Mouse (Mus musculus): ENCODE measurements around the gene Mto1. TPM values are rescaled to one million over a fixed set of nuclear protein-coding genes. Genes with fewer than 3 reads are reported as not detected.
"Not testable (repeated sequence)": the region's sequence is repeated elsewhere in the genome, so short reads cannot be mapped to it uniquely, and the experiment has no call there.

Gene Mto1
- polyA plus RNA-seq, 1 experiment from 2014 or later: 27.0 TPM

GRCm38 (mm10) chr9:78473588-78473987 is 25.6 kb downstream of the Mto1 start:
- 84% methylated on average over 8 of the region's 8 CpGs for WGBS
- no peak overlapping the region for H3K9ac ChIP-seq (ENCODE audit: low read depth, low read length)
- no peaks in the 10 kb centered on the region for H3K9me3 ChIP-seq (ENCODE audit: control insufficient read depth, low read length)
- no peak for ATAC-seq
- H3K27ac ChIP-seq (ENCODE audit: low read length): no peak overlapping the region
- no peaks in the 10 kb centered on the region for H3K4me1 ChIP-seq (ENCODE audit: control insufficient read depth, insufficient read depth, low read length)
- H3K4me2 ChIP-seq (ENCODE audit: low read depth, low read length): no peak overlapping the region
- no peak overlapping the region for H3K4me3 ChIP-seq (ENCODE audit: low read length)
- H3K36me3 ChIP-seq (ENCODE audit: control insufficient read depth, insufficient read depth, low read length): peaks cover 9% of the 10 kb centered on the region; the same call in 1 of the 2 replicates
- H3K27me3 ChIP-seq (replicated peaks; ENCODE audit: control insufficient read depth, insufficient read depth, low read length): no peaks in the 10 kb centered on the region

GRCm38 (mm10) chr9:78474270-78474669 is 26.3 kb downstream of the Mto1 start:
- Histone ChIP-seq H3K27ac (ENCODE audit: low read length) (no peak overlapping the region), H3K4me3 (ENCODE audit: low read length) (no peak overlapping the region), H3K36me3 (ENCODE audit: control insufficient read depth, insufficient read depth, low read length) (peaks cover 9% of the 10 kb centered on the region; the same call in 1 of the 2 replicates), H3K27me3 (replicated peaks; ENCODE audit: control insufficient read depth, insufficient read depth, low read length) (no peaks in the 10 kb centered on the region), H3K4me2 (ENCODE audit: low read depth, low read length) (no peak overlapping the region), H3K4me1 (ENCODE audit: control insufficient read depth, insufficient read depth, low read length) (no peaks in the 10 kb centered on the region), H3K9ac (ENCODE audit: low read depth, low read length) (no peak overlapping the region), H3K9me3 (ENCODE audit: control insufficient read depth, low read length) (no peaks in the 10 kb centered on the region)
- WGBS: 69% methylated on average over 2 of the region's 2 CpGs
- ATAC-seq: no peak

GRCm38 (mm10) chr9:78474771-78475382 is 26.9 kb downstream of the Mto1 start:
- no peaks in the 10 kb centered on the region for H3K4me1 ChIP-seq (ENCODE audit: control insufficient read depth, insufficient read depth, low read length)
- H3K27ac ChIP-seq (ENCODE audit: low read length): no peak overlapping the region
- no peak overlapping the region for H3K4me3 ChIP-seq (ENCODE audit: low read length)
- peaks cover 9% of the 10 kb centered on the region; the same call in 1 of the 2 replicates for H3K36me3 ChIP-seq (ENCODE audit: control insufficient read depth, insufficient read depth, low read length)
- 82% methylated on average over 5 of the region's 5 CpGs for WGBS
- H3K27me3 ChIP-seq (replicated peaks; ENCODE audit: control insufficient read depth, insufficient read depth, low read length): no peaks in the 10 kb centered on the region
- H3K9me3 ChIP-seq (ENCODE audit: control insufficient read depth, low read length): no peaks in the 10 kb centered on the region
- H3K4me2 ChIP-seq (ENCODE audit: low read depth, low read length): no peak overlapping the region
- ATAC-seq: no peak
- no peak overlapping the region for H3K9ac ChIP-seq (ENCODE audit: low read depth, low read length)

DNA sequence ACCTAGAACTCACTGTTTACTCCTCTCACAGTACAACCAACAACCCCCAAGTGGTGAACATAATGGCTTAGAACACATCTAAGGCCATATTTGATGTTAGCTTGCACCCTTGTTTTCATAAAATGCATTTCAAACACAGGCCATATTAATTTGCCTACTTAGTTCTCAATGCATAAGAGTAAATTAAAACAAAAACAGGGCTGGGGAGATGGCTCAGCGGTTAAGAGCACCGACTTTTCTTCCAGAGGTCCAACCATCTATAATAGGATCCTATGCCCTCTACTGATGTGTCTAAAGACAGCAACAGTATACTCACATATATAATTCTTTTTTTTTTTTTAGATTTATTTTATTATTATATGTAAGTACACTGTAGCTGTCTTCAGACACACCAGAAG is 27.4 kb downstream of the Mto1 start:
- no peak overlapping the region for H3K9ac ChIP-seq (ENCODE audit: low read depth, low read length)
- ATAC-seq: no peak
- H3K36me3 ChIP-seq (ENCODE audit: control insufficient read depth, insufficient read depth, low read length): peaks cover 9% of the 10 kb centered on the region; the same call in 1 of the 2 replicates
- WGBS: 88% methylated on average over 2 of the region's 2 CpGs
- no peak overlapping the region for H3K27ac ChIP-seq (ENCODE audit: low read length)
- no peaks in the 10 kb centered on the region for H3K9me3 ChIP-seq (ENCODE audit: control insufficient read depth, low read length)
- H3K4me1 ChIP-seq (ENCODE audit: control insufficient read depth, insufficient read depth, low read length): no peaks in the 10 kb centered on the region
- no peak overlapping the region for H3K4me2 ChIP-seq (ENCODE audit: low read depth, low read length)
- no peak overlapping the region for H3K4me3 ChIP-seq (ENCODE audit: low read length)
- no peaks in the 10 kb centered on the region for H3K27me3 ChIP-seq (replicated peaks; ENCODE audit: control insufficient read depth, insufficient read depth, low read length)

DNA sequence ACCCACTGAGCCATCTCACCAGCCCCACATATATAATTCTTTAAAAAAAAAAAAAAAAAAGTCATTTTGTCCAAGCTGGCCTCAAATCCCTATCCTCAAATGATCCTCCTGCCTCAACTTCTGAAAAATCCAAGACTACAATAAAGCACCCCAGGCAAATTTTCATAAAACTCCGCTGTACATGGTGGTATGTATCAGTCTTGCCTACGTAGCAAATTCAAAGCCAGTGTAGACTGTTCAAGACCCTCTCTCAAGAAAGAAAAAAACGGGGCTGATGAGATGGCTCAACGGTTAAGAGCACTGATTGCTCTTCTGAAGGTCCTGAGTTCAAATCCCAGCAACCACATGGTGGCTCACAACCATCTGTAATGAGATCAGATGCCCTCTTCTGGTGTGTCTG is 27.9 kb downstream of the Mto1 start:
- Histone ChIP-seq H3K4me2 (ENCODE audit: low read depth, low read length) (no peak overlapping the region), H3K4me1 (ENCODE audit: control insufficient read depth, insufficient read depth, low read length) (no peaks in the 10 kb centered on the region), H3K9ac (ENCODE audit: low read depth, low read length) (no peak overlapping the region), H3K4me3 (ENCODE audit: low read length) (no peak overlapping the region), H3K27ac (ENCODE audit: low read length) (no peak overlapping the region), H3K9me3 (ENCODE audit: control insufficient read depth, low read length) (no peaks in the 10 kb centered on the region), H3K36me3 (ENCODE audit: control insufficient read depth, insufficient read depth, low read length) (peaks cover 6% of the 10 kb centered on the region; the same call in 1 of the 2 replicates), H3K27me3 (replicated peaks; ENCODE audit: control insufficient read depth, insufficient read depth, low read length) (no peaks in the 10 kb centered on the region)
- 83% methylated on average over 4 of the region's 4 CpGs for WGBS
- no peak for ATAC-seq

DNA sequence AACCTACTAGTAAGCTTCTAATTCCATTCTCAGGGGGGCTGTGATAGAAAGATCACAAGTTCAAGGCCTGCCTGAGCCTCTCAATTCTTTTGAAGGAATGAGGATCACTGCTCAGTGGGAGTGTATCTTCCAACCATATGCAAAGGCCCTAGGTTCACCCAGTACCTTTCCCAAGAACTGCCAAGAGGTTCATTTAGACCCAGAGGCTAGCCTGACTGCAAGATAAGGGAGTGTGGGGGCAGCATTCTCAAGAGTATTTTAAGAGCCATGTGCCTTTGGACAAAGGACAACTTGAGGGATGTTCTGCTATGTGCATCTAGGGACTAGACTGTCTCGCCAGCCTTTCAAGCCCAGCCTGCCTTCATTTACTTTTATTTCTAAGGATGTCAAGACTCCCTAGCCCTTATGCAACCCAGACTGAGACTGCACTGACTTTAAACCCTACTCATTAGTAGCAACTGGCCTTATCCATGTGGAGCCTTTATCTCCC is 28.6 kb downstream of the Mto1 start:
- no peak overlapping the region for H3K4me2 ChIP-seq (ENCODE audit: low read depth, low read length)
- H3K27me3 ChIP-seq (replicated peaks; ENCODE audit: control insufficient read depth, insufficient read depth, low read length): no peaks in the 10 kb centered on the region
- H3K36me3 ChIP-seq (ENCODE audit: control insufficient read depth, insufficient read depth, low read length): peaks cover 6% of the 10 kb centered on the region; the same call in 1 of the 2 replicates
- H3K4me1 ChIP-seq (ENCODE audit: control insufficient read depth, insufficient read depth, low read length): no peaks in the 10 kb centered on the region
- peak overlapping the region; percentile 23 for H3K27ac ChIP-seq (ENCODE audit: low read length)
- peak; percentile 11 for ATAC-seq
- 7% methylated on average over 1 of the region's 1 CpGs for WGBS
- H3K9ac ChIP-seq (ENCODE audit: low read depth, low read length): no peak overlapping the region
- H3K9me3 ChIP-seq (ENCODE audit: control insufficient read depth, low read length): no peaks in the 10 kb centered on the region
- H3K4me3 ChIP-seq (ENCODE audit: low read length): no peak overlapping the region

GRCm38 (mm10) chr9:78477021-78477551 is 29.1 kb downstream of the Mto1 start:
- no peak overlapping the region for H3K4me3 ChIP-seq (ENCODE audit: low read length)
- H3K4me1 ChIP-seq (ENCODE audit: control insufficient read depth, insufficient read depth, low read length): no peaks in the 10 kb centered on the region
- H3K27ac ChIP-seq (ENCODE audit: low read length): peak overlapping the region; percentile 23; the same call in 1 of the 2 replicates
- H3K9me3 ChIP-seq (ENCODE audit: control insufficient read depth, low read length): no peaks in the 10 kb centered on the region
- H3K4me2 ChIP-seq (ENCODE audit: low read depth, low read length): no peak overlapping the region
- 4% methylated on average over 5 of the region's 5 CpGs for WGBS
- H3K9ac ChIP-seq (ENCODE audit: low read depth, low read length): no peak overlapping the region
- peaks cover 6% of the 10 kb centered on the region; the same call in 1 of the 2 replicates for H3K36me3 ChIP-seq (ENCODE audit: control insufficient read depth, insufficient read depth, low read length)
- H3K27me3 ChIP-seq (replicated peaks; ENCODE audit: control insufficient read depth, insufficient read depth, low read length): no peaks in the 10 kb centered on the region
- ATAC-seq: 0 out of 2 replicates have a peak, but pooled peaks have one; percentile 3

DNA sequence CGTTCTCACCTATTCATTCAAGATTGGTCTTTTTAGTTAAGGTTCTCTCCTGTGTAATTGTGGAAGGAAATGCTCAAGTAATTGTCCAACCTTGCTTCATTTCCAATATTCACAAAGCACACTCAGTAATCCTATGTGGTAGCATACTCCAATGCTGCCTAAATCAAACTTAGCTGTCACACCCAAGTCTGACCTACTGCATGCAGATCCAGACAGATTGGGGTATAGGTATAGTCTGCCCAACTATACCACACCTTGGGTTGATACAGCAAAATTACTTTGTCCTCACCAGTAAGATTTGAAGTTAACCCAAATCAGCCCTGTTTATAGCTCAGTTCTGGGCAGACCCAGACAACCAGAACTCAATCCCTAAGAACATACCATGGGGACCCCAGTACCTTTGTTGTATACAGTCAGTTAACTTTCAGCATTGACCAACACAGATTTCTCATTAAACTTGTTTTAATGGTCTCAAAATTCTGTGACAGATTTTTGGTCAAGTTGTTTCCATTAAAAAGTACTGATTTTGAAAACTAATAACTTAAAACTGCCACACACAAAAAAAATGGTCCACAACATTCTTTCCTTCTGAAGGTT is 30.1 kb downstream of the Mto1 start:
- 58% methylated on average over 1 of the region's 1 CpGs for WGBS
- Histone ChIP-seq H3K4me3 (ENCODE audit: low read length) (0 out of 2 replicates have a peak overlapping the region, but pooled peaks have one; percentile 2), H3K27ac (ENCODE audit: low read length) (peak overlapping the region; percentile 27; the same call in 1 of the 2 replicates)

GRCm38 (mm10) chr9:78479308-78479707 is 31.3 kb downstream of the Mto1 start:
- Histone ChIP-seq H3K4me3 (ENCODE audit: low read length) (peak overlapping the region; percentile 98), H3K9ac (ENCODE audit: low read depth, low read length) (0 out of 2 replicates have a peak overlapping the region, but pooled peaks have one; percentile 100), H3K4me2 (ENCODE audit: low read depth, low read length) (peak overlapping the region; percentile 58)
- not testable (repeated sequence) for H3K27ac ChIP-seq (ENCODE audit: low read length); H3K4me1 ChIP-seq (ENCODE audit: control insufficient read depth, insufficient read depth, low read length); ATAC-seq; H3K9me3 ChIP-seq (ENCODE audit: control insufficient read depth, low read length); H3K36me3 ChIP-seq (ENCODE audit: control insufficient read depth, insufficient read depth, low read length); H3K27me3 ChIP-seq (replicated peaks; ENCODE audit: control insufficient read depth, insufficient read depth, low read length)
- WGBS: 17% methylated on average over 6 of the region's 8 CpGs

More for the DNA sequence above, 30.1 kb downstream of the Mto1 start:
- H3K9ac ChIP-seq (ENCODE audit: low read depth, low read length); H3K9me3 ChIP-seq (ENCODE audit: control insufficient read depth, low read length); H3K36me3 ChIP-seq (ENCODE audit: control insufficient read depth, insufficient read depth, low read length); H3K4me1 ChIP-seq (ENCODE audit: control insufficient read depth, insufficient read depth, low read length); H3K27me3 ChIP-seq (replicated peaks; ENCODE audit: control insufficient read depth, insufficient read depth, low read length); H3K4me2 ChIP-seq (ENCODE audit: low read depth, low read length); ATAC-seq: not testable (repeated sequence)

All from intestine, embryonic 16.5 days (tissue).